Mouse (Mus musculus): Measurements from ENCODE around the gene Tnnt2.

The Tnnt2 gene

DNA sequence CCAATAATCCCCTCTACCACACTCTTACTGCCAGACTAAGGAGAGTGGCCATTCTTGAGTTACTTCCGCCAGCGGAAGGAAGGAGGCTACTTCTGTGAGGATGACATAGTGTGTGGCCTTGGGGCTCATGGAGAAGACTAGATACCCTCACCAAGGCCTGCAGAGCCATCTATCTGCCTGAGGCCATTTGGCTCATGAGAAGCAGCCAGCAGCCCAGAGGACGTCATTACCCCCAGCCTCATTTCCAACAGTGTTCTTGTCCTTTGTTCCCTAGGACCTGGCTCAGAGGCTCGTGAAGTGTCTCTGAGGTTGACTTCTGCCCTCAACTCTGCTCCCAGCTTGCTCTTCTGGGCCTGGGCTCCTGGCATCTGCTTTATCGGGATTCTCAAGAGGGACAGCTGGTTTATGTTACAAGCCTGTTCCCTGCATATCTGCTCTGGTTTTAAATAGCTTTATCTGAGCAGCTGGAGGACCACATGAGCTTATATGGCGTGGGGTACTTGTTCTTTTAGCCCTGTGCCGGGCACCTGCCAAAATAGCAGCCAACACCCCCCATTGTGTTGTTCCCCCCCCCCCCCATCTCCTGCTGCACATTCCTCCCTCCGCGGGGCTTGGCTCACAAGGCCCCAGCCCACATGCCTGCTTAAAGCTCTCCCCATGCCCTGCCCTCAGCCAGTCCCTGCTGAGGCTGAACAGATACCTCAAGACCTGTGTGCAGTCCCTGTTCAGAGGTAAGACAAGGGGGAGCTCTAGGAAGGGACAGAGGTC is at the start of gene Tnnt2:
TSS of gene Tnnt2 (plus strand) at position 639 of the 768 bp plus-strand sequence.
- no peak for DNase-seq (ENCODE audit: low spot score in 2 of 2)

DNA sequence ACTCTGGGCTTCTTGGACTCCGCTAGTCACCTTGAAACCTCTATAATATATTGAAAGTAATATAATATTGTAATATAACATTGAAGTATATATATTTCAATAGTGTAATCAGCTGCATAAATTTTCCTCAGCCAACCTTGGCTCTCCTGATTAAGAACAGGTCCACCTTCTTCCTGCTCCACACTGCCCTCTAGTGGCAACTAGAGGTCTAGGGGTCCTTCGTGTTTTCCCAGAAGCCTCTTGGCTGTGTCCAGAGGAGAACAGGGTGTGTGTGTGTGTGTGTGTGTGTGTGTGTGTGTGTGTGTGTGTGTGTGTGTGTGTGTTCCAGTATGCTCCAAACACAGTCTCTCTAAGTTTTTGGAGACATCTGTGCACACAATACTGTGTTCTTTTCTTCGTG is 48.4 kb upstream of the Tnnt2 start:
- peak; percentile 54 to 58 for DNase-seq (ENCODE audit: low spot score in 2 of 2)

DNA sequence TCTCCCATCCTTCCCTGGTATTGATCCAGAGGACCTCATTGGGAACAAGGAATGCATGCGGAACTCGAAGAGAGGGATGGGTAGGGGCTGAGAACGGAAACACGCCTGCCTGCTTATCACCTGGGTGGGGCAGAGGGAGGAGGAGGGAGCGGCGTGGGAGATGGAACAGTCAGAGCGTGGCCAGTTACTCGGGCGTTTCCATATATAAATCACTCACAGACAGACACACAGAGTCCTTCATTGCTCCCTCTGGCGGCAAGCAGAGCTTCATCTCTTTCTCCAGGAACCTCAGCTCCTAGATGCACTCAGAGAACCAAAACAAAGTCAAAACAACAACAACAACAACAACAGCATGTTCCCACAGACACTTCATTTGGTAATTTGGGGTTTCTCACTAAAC is 47.4 kb upstream of the Tnnt2 start:
- no peak for DNase-seq (ENCODE audit: low spot score in 2 of 2)

DNA sequence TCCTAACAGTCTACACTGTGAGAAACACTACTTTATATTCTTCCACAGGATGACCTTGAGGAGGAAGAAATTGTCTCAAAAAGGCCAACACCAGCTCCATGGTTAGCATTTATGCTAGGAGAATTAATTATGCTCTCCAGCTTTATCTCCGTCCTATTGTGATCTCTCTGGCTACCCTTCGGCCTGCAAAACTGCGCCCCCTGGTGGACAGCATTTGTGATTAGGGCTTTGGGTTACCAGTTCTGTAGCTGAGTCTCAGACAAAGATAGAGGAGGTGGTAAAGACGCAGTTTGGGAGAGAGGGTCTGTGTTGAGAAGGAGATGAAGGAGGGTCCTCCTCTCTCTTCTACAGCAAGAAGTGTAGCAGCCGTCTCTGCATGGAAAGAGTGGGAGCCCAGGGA is 46.3 kb upstream of the Tnnt2 start:
- DNase-seq (ENCODE audit: low spot score in 2 of 2): peak in 1 of 2 experiments; percentile 56

DNA sequence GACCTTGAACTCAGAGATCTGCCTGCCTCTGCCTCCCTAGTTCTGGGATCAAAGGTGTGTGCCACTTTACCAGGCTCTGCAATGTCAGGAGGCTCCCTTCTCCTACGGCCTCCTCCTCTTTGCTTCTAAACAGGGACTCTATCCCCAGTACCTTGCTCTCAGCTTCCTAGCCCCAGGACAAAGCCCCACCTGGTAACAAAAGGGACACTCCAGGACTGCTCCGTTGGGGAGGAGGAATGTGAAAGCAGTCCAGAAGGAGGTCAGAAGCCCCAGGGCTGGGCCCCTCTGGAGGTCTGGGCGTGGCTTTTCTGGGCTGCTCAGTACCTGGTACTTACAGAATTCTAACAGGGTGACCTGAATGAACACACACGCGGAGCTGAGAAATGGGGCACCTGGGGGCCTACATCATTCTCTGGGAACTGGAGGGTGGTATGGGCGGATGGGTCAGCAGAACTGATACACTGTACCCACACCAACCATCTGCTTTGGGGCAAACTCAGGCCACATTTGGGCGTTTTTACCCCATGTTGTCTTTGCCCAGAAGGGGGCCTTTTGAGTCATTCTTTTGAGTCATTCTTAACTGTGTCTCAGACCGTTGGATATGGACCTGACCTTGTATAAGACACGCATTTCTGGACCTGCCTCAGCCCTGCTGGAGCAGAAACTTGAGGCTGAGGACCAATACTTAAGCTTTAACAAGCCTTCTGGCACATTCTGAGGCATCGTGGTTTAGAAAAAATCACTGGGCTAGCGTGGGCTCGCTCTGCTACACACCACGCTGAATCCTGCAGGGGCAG is 43.8 kb upstream of the Tnnt2 start:
- no peak for DNase-seq (ENCODE audit: low spot score in 2 of 2)

DNA sequence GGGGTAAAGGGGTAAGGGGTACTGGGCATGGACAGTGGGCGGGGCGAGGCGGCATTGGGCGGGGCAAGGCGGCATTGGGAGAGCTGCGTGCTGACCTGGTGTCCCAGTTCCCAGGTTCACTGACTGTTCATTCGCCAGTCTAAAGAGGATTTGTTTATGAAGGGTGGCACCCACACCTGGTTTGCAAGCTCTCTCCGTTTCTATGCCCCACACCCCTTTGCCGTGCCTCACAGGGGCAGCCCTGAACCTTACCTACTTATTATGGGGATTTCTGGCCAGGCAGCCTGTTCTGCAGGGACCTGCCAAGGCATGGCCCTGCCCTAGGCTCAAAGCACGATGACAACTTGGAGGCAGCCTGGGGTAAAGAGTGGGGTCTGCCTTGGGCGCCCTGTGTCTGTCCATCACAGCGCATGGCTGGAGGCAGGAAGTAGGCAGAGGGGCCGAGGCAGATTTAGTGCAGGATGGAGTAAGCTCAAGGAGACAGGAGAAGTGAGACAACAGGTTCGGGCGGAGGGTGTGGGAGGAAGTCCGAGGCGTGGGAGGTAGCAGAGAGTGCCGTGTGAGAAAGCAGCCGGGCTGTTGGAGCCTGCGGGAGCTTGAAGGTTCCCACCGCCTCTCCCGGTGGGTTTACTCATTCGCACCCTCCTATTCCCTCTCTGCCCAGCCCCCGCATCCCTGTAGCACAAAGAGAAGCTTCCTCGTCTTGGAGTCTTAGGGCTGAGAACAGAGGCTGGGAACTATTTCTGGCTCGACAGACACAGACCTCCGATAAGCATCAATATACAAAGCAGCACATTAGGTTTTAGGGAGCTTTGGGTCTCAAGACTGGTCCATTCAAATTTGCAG is 42.6 kb upstream of the Tnnt2 start:
- peak; percentile 37 to 46 for DNase-seq (ENCODE audit: low spot score in 2 of 2)

DNA sequence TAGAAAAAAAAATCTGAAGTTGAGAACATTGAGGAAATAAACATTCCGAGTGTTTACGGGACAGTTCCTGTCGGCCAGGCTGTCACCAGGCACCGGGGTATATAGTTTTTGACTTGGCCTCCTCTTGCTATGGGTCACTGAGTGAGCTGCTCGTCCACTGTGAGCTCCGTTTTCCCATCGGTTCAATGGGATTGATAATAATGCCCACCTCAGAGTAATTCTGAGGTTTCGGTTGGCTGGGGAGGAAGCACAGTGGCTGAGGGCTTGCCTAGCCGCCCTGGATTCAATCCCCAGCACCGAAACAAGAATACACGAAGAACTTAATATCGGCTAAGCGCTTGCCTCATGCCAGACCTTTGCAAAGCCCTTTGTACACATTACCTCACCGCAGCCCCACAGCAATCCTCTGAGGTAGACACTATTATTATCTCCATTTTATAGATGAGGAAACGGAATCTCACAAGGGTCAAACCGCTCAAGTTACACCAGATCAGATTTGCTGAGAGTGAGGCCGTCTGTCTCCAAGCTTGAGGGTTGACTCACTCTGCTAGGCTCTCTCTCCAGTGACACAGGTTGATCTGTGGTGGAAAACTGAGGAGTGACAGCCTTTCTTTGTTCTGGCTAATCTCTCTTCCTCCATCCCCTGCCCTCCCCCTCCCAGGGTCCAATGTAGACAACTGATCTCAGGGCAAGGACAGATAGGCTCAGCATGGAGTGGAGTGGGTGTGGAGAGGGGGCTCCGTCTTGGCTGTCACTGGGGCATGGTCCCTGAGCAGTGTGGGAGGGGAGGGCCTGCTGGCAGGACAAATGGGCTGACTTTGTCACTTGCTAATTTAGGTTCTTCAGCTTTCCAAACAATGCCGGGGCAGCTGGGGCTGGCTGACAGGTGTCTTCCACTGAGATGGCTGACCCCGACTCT is 41.7 kb upstream of the Tnnt2 start:
- no peak for DNase-seq (ENCODE audit: low spot score in 2 of 2)

DNA sequence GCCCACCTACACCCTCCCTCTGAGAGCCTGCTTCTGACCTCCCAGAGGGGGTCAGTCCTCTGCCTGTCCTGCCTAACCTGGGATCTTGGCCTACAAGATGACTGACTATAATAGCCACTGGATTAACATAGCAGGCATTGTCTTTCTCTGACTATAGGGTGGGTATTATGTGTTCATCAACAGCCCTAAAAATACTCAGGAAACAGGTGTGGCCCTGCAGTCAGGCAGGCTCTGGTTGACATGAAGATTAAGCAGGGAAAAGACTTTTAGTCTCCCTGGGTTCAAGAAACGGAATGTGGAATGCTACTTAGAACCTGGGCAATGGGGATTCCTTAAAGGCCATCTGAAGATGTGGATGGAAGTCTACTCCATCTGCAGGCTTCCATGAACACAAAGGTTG is 37.7 kb upstream of the Tnnt2 start:
- no peak for DNase-seq (ENCODE audit: low spot score in 2 of 2)

DNA sequence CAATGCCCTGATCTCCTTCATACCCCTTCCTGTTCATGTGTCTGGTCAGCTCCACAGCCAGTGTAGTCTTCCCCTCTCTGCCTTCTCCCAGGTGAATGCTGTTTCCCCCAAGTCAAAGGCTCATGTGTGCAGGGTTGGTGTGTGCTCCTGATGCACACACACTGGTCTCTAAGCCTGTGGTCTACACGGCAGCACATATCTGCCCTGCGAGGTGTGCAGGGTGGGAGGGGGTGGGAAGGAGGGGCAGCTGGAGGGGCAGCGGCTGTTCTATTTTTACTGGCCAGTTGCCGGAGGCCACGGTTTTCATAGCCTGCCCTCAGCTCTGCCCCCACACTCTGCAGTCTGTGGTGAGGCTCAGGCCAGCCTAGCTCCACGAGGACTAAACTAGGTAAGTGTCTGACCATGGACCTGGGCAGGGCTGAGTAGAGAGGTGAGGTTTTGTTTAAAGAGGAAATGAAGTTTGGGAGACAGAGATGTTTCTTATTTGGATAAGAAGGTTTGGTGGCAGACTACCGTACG is 37.0 kb upstream of the Tnnt2 start:
- DNase-seq (ENCODE audit: low spot score in 2 of 2): no peak

DNA sequence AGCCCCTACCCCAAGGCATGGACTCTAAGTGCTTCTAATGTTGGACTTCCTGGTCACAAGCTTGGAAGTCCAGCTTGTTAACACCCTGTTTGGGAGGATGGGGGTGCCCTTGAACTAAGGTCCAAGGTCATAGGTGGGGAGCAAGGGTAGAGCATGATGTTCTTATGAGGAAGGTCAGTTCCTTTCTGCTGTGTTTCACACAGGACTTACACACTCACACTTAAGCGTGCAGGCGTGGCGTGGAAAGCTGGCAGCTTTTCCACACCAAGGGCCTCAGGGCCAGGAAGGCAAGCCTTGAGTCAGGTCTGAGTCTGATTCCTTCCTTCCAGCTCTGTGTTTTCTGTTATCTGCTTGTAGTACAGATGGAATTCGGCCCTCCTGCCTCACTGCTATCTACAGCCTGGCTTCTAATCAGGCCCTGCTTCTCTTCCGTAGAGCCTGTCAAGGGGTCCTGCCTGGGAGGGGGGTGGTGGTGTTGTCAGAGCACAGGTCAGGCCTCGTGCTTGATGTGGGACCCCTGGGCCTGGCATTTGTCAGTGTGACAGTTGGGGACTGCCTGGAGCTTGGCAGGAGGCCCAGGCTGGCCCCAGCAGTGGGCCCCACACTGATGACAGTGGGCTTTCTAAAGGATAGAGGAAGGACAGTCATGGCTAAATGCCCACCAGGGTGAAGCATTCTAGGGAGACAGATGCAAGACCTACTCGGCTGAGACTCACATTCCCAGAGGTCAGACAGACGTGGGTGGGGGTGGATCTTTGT is 35.8 kb upstream of the Tnnt2 start:
- DNase-seq (ENCODE audit: low spot score in 2 of 2): no peak

DNA sequence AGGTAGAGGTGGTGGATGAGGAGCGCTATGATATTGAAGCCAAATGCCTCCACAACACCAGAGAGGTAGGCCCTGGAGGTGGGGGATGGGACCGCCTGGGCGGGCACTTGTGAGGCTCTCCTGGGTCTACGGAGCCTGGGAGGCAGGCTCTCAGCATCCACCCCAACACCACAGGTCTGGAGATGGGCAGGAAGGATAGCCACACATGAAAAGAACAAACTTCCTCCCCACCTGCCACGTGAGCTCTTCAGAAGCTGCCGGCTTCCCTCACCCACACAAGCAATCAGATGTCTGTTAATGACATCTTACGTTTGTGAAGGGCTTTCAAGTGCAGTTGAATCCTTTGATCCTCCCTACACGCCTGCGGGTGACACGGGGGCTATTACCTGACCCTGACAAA is 28.6 kb upstream of the Tnnt2 start:
- no peak for DNase-seq (ENCODE audit: low spot score in 2 of 2)

DNA sequence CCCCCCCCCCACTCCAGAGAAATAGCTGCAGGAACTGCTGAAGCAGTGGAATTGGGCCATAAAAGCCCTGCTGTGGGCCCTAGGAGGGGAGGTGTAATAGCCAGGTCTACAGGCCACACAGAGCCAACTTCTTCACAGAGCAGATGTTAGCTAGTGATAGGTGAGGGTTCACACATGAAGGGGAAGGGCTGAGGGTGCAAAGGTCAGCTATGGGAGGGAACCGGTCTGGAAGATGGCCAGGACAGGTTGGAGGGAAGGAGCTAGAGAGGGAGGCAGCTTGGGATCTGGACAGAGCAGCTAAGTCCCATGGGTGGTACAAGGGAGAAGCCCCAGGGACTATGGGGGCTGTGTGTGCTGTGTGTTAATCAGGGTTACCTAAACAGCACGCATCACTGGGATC is 26.0 kb upstream of the Tnnt2 start:
- no peak for DNase-seq (ENCODE audit: low spot score in 2 of 2)

DNA sequence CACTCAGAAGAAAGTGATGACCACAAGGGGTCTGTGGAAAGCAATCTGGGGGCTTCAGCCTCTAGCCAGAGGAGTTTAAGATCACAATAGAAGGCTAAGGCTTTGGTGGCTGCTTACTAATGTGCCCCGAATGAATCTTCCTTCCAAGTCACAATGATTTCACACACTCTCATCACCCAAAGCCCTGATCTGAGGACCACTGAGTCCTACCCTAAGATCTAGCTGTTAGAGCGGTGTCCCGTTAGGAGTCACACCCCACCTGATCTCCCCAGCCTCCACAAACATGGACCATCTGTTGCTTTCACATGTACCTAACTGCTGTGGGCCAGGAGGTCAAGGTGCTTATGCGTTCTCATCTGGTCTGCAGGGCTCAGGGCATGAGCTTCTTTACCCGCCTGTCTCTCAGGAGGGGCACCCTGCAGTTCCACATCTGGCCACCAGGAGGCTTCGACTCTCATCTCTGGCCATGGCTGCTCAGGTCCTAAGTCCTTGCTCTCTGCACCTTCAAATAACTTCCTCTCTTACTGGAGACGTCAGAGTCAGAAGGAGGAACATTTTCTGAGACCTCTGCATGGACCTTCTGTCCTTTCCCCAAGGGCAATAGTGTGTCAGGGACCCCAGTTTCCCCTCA is 25.0 kb upstream of the Tnnt2 start:
- DNase-seq (ENCODE audit: low spot score in 2 of 2): peak; percentile 34 to 77

DNA sequence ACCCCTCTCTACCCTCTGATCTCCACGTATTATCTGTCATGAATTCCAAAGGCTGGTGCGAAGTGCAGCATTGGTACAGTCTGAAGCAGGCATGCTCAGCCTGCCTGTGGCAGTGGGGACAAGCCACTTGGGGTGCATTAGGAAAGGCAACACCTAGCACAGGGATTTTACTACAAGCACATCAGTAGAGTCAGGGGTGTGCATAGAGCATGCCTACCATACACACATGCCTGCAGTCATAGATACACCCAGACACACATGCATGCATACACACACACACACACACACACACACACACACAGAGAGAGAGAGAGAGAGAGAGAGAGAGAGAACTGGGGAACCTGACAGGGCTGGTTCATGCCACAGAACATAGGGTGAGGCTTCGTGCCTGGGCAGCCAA is 23.9 kb upstream of the Tnnt2 start:
- DNase-seq (ENCODE audit: low spot score in 2 of 2): no peak

DNA sequence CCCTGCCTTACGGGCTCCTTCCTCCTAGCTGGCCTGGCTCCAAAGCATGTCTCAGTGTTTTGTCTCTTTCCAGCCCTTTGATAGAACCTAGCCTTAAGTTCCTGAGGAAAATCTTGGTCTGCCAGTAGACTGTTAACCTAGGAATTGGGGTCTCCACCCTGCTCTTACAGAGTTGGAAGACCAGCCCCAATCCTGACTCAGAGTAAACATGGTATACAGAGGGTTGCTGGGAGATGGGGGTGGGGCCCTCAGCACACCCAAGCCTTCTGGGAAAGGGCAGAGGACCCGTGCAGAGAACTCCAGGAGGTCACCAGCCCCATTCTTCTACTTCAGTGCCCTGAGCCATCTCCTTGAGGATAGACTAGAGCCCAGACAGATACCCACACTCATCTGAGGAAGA is 23.5 kb upstream of the Tnnt2 start:
- DNase-seq (ENCODE audit: low spot score in 2 of 2): no peak

DNA sequence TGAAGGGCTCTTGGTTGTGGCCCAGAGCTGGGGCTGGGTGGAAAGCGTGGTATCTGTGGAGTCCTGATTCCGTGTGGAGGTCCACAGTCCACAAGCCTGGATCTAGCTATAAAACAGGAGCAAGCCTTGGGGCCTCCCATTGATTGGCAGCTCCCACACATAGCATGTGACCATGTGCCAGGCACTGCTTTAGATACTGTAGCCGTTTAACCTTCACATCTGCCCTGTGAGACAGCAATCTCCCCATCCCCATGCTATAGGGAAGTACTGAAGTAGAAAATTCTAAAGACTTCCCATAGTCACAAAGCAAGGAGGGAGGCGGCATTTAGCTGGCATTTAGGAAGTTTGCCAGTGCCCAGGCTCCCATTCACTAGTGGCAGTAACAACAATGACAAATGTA is 23.1 kb upstream of the Tnnt2 start:
- DNase-seq (ENCODE audit: low spot score in 2 of 2): no peak

DNA sequence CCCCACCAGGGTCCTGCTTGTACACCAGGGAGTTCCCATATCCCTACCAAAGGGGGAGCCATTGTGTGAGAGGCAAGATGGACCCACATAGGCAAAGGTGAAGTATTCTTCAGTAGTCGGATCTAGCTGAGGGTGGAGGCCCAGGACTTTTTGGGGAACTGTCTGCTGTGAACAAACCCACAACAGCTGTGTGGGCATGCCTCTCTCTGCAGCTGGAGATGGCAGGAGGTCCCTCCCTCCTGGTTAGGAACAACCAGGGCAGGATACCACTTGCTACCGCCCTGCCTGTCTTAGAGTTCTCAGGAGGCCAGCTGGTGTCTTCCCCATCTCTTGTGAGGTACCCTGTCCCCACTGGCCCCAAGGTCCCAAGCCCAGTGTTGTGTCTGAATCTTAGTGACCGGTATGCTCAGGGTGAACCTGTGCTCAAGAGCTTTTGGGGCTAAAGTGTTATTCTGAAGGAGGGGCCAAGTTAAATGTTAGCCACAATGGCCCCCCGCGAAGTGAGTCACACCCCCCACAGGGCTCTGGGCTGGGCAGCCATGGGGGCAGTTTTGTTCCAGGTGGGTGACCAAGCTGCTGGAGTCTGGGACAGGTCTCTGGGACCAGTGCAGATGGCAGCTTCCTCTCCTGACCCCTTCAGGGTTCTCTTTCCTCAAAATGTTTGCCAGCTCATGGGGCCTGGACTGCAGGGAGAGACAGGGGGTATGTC is 22.3 kb upstream of the Tnnt2 start:
- DNase-seq (ENCODE audit: low spot score in 2 of 2): no peak

DNA sequence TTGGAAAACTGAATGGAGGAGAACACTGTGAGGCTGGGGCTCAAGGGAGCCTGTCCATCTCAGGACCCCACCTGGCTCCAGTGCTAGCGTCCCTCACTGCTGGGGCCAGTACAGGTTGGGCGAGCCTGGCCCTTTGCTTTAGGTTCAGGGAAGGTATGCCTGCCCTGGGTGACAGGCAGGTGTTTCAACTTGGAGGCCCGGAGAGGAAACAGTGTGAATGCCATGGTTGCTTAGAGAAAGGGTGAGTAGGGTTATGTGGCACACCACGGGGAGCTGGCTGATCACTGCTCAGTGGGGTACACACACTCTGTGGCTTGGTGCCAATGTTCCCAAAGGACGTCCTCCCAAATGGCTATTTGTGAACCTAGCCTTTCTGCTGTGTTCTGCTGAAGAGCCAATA is 21.6 kb upstream of the Tnnt2 start:
- no peak for DNase-seq (ENCODE audit: low spot score in 2 of 2)

DNA sequence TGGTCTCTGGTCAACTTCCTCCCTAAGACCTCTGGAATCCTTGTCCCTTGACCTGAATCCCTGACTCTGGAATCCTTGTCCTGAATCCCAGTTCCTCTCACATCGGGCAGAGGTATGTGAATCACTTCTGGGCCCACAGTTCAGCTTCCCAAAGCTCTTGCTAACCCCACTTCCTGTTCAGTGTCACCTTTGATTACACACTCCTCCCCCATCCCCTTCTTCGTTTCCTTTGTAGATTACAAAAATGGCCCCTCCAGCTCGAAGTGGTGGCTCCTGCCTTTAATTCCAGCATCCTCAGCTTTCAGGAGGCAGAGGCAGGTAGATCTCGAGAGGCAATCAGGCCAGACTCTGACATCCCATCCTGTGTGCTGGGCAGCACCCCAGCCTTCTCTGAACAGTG is 18.6 kb upstream of the Tnnt2 start:
- no peak for DNase-seq (ENCODE audit: low spot score in 2 of 2)
